Mouse (Mus musculus): ENCODE measurements around the gene Cdc42ep5.

Cdc42ep5 gene

DNA sequence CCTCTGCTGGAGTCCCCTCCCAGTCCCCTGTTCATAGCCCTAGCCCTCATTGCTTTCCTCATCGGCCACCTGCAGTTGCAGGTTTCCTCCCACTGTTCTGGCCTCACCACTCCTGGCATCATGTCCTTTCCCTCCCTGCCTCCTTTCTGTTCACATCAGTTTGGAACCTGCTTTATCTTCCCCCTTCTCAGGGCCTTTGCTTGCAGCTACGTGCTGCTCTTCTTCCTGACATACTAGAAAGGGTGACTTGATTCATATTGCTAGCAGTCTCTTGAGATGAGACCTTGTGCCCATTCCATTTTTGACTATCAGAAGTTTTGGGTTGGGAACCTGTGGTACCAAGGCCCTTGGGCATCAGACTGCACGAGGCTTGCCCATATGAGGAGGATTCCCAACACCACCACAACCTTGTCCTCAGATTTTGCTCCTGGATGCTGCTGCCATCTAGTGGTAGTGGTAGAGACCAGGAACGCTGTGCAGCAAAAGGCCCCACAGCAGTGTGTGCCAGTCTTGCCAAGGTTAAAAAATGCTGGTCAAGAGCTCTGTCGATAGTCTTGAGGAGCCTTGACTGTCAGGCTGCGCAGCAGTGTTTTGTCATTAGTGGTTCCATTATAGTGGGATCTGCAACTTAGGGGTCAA, 19.0 kb downstream of the Cdc42ep5 start:
- peak; percentile 45 to 61 for DNase-seq (ENCODE audit: low spot score in 2 of 2)

DNA sequence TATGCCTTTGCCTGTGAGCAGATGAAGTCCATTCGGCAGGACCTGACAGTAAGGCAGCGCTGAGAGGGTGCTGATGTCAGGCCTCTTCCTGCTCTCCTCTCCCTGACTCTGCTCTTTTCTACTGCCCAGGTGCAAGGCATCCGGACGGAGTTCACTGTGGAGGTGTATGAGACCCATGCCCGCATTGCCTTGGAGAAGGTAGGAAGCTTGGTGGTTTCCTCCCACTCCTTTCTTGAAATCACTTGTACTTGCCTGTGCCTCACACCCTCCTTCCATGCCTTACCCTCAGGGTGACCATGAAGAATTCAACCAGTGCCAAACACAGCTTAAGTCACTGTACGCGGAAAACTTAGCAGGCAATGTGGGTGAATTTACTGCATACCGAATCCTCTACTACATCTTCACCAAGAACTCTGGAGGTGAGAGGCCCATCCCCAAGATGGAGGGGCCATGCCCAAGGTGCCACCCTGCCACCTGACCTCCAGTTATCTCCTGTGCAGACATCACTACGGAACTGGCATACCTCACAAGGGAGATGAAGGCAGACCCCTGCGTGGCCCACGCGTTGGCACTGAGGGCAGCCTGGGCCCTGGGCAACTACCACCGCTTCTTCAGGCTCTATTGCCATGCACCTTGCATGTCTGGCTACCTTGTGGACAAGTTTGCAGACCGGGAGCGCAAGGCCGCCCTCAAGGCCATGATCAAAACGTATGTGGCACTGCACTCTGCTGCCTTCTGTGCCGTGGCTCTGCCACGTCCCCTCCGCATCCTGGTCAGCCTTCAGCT, 19.7 kb downstream of the Cdc42ep5 start:
- no peak for DNase-seq (ENCODE audit: low spot score in 2 of 2)

DNA sequence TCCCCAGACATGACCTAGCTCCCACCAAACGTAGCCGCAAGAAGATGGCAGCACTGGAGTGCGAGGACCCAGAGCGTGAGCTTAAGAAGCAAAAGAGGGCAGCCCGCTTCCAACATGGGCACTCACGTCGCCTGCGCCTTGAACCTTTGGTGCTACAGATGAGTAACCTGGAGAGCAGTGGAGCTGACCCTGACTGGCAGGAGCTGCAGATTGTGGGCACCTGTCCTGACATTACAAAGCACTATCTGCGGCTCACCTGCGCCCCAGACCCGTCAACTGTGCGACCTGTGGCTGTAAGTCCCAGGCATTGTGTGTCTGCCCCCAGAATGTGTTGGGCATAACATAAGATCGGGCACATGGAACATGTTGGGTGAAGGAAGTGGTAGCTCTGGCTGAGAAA, 20.6 kb downstream of the Cdc42ep5 start:
- DNase-seq (ENCODE audit: low spot score in 2 of 2): no peak

DNA sequence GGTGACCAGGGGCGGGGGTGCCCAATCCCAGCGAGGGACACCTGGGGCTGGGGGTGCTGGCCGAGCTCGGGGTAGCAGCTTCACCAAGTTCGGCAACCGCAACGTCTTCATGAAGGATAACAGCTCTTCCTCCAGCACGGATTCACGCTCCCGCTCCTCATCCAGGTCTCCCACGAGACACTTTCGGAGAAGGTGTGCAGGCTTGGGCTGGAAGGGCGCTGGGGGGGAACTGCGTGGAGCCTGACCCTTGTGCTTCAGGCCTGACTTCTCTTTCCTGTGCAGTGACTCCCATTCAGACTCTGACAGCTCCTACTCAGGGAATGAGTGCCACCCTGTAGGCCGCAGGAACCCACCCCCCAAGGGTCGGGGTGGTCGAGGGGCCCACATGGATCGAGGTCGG, 21.2 kb downstream of the Cdc42ep5 start:
- DNase-seq (ENCODE audit: low spot score in 2 of 2): no peak

DNA sequence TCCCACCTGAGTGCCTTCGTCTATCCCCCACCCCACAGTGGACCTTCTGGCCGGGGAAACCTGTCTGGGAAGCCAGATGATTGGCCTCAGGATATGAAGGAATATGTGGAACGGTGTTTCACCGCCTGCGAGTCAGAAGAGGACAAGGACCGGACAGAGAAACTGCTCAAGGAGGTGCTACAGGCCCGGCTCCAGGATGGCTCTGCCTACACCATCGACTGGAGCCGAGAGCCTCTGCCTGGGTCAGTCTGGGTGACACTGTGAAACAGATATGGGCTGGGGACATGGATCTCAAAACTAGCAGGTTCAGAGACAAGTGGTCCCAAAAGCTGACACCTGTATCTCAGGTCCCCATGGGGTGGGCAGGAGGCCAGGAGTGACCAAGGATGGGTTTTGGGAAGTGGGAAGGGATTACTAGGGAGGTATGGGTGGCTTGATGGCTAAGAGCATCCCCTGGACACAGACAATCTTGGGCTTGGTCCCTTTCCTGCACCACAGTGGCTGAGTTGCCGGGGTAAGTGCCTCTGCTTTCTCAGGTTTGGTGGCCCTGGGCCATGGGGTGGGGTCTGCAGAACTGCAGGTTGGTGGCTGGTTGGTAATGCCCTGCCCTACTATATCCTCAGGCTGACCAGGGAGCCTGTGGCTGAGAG, 21.7 kb downstream of the Cdc42ep5 start:
- DNase-seq (ENCODE audit: low spot score in 2 of 2): no peak

DNA sequence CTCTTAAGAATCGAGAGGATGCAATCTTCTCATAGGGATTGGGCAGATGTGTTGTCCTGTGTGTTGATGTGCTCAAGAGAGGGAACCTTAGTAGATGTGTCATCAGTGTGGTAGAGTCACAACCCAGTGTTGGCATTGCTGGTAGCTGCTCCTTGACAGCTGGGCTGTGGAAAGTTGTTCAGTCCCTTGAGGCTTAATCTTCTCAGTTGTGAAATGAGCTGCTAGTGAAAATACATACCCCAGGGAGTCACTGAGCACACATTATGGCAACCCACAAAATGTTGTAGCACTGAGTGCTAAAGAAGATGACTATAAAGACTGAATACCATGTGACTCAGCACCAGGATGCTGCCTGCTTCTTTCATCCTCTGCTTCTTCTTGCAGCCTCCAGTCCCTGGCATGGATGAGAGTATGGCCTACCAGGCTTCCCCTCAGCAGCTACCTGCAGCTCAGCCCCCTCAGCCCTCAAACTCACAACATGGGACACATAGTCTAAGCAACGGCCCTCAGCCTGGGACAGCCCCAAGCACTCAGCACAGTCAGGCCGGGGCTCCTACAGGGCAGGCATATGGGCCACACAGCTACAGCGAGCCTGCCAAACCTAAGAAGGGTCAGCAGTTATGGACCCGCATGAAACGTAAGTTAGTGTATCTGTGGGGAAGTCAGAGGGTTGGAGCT, 22.9 kb downstream of the Cdc42ep5 start:
- no peak for DNase-seq (ENCODE audit: low spot score in 2 of 2)

DNA sequence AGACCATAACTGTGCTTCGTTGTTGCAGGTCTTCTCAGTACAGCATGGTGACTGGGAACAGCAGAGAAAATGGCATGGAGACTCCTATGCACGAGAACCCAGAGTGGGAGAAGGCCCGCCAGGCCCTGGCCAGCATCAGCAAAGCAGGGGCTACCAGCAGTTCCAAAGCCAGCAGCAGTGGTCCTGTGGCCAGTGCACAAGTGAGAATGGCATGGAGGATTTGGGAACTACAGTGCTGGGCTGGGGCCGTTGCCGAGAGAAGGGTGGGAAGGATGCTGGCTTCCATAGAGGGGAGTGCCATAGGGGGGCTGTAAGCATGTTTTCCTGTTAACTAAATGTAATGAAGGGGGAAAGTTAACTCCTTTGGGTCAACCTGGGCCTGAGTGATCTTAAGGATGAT, 25.3 kb downstream of the Cdc42ep5 start:
- no peak for DNase-seq (ENCODE audit: low spot score in 2 of 2)

DNA sequence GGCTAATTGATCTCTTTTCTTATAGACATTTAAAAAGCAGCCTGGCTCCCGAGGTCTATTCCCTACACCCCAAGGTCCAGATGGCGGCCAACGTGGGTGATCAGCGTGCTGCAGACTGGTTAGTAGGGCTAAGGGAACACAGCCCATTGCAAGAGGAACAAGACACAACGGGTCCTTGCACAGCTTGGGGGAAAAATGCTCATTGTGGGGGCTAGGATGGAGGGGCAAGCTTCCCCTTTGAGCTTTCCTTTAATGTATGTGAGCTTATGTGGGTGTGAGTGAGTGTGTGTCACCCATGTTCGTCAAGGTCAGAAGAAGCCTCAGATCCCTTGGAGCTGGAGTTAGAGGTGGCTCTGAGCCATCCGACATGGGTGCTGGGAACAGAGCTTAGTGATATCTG, 26.0 kb downstream of the Cdc42ep5 start:
- no peak for DNase-seq (ENCODE audit: low spot score in 2 of 2)

DNA sequence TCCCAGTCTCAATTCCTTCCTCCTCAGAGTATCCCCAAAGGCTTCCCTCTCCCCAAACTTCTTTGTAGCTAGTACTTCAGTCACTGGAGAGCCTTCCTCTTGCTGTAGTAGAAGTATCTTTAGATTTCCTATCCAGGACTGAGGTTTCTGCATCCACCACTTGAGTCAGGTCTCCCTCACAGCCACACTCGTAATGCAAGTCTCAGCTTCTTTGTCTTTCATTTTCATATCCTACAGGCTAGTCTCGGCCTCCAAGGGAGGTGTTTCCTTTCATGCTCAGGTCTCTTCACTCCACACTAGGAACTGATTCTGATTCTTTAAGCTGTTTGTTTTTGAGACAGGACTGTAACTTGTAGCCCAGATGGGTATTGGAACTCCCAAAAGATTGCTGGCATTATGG, 26.5 kb downstream of the Cdc42ep5 start:
- no peak for DNase-seq (ENCODE audit: low spot score in 2 of 2)

DNA sequence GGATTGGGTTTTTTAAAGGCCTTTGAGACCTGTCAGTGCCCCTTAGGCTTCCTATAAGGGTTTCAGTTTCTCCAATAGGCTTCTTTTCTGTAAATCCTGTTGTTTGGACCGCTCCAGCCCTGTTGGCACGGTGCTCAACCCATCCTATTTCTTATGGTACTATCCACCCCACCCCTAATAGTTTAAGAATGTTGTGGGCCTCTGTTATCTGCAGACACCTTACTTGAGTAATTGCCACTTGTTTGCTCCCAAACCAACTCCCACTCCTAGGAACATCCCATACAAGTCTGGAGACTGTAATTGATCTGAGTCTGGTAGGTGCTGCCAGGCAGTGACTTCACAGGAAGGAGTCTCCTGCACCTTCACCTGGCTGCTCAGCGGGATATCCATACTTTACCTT, 26.9 kb downstream of the Cdc42ep5 start:
- DNase-seq (ENCODE audit: low spot score in 2 of 2): no peak

DNA sequence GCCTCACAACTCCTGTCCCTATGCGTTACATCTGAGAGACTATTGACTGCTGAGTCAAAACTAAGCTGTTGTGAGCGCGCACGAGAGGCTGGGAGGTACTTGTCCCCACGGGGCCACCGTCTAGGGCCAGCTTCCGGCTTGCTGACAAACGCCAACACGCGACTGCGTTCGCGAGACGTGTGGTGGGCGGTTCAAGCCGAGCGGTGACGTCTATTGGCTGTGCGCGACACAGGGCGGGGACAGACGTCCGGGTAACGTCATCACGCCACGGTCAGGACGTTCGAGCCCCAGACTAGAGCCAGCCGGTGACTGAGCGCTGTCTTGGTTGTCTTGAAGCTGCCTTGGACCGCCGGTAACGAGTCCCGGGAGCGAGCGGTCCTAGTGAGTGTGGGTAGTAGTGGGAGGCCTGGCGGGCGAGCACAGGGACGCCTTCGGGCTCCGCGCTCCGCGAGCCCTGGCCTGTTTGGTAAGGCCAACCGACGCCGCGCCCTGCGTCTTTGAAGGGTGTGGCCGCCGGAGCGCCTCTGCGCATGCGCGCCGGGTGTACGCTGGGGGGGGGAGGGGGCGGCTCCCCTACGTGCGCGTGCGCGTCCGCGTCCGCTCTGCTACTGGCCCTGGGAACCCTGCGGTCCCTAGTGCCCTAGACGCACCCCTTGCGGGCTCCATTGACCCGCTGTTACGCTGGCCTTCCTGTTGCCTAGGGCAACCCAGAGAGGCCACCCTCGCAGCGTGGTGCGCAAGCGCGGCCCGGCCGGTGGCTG, 27.7 kb downstream of the Cdc42ep5 start, which contains the start of gene Leng8:
Leng8 (plus strand) TSS at position 269 of the 761 bp plus-strand sequence.
- DNase-seq (ENCODE audit: low spot score in 2 of 2): peak; percentile 98 to 99

DNA sequence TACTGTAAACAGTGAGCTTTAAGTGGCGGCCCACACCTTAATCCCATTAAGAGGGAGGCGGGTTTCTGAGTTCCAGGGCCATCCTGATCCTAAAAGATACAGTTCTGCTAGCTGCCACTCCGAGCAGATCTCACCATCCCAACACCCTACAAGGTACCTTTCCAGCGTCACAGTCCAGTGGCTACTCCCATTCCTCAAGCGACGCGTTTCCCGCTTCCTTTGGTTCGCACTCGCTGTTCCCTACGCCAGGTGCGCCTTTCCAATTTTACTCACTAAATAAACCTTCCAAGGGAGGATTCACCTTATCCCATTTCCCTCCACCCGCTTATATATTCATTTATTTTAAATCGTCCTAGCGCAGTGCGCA, 28.3 kb downstream of the Cdc42ep5 start:
- DNase-seq (ENCODE audit: low spot score in 2 of 2): no peak

DNA sequence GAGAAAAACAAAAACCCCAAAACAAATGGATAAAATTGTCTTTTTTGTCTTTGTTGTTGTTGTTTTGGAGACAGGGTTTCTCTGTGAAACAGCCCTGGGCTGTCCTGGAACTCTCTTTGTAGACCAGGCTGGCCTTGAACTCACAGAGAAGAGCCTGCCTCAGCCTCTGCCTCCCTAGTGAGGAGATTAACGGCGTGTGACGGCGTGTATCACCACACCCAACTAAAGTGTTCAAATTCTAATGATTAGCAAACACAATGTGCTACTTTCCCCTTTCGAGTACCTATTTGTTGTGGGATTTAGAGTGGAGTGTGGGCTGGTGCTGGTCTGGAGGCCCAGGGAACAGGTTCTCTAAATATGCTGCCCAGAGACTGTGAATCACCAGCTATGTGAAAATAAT, 29.7 kb downstream of the Cdc42ep5 start:
- DNase-seq (ENCODE audit: low spot score in 2 of 2): no peak

DNA sequence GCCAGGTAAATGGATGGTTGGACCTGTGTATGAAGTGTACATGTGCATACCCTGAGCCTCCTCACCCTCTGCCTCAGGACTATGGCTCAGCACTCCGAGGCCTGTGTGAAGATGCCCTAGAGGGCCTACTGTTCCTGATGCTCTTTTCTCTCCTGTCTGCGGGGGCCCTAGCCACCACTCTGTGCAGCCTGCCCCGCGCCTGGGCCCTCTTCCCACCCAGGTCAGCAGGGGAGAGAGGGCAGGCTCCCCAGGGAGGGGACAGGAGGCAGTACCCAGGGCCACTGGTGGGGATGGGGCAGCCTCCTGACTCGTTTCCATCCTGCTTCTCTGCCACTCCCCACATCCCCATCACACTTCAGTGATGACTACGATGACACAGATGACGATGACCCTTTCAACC, 31.7 kb downstream of the Cdc42ep5 start:
- no peak for DNase-seq (ENCODE audit: low spot score in 2 of 2)

DNA sequence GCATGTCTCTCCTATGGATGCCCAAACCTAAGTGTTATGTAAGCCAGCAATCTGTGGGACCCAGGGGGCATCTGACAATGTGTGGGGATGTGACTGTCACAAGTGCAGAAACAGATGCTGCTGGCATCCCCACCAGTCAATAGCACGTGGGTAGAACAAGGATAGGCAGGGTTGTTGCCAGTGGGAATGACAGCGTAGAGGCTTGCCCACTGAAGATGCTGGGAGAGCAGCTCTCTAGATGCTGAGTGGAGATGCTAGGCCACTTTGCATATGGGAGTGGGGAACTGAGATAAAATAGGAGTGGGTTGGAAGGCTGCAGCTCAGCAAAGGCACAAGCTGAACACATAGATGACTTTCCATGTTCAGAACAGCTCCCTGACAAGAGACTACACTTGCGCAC, 32.1 kb downstream of the Cdc42ep5 start:
- no peak for DNase-seq (ENCODE audit: low spot score in 2 of 2)

DNA sequence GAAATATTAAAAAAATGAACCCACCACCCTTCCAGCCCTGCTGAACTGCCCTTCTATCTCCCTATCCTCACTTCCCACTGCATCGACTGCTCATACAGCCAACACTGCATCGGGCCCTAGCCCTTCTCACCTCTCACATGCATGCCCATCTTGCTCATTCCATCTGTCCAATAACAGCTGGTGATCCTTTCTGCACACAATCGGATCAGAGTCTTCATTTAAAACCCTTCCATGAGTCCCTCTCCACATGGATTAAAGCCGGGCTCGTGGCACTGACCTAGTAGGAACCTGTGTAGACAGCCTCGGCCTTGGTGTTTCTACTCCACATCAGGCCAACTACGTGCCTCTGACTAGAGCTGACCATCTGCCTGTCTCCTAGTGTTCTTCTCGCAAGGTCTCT, 32.7 kb downstream of the Cdc42ep5 start:
- DNase-seq (ENCODE audit: low spot score in 2 of 2): no peak

DNA sequence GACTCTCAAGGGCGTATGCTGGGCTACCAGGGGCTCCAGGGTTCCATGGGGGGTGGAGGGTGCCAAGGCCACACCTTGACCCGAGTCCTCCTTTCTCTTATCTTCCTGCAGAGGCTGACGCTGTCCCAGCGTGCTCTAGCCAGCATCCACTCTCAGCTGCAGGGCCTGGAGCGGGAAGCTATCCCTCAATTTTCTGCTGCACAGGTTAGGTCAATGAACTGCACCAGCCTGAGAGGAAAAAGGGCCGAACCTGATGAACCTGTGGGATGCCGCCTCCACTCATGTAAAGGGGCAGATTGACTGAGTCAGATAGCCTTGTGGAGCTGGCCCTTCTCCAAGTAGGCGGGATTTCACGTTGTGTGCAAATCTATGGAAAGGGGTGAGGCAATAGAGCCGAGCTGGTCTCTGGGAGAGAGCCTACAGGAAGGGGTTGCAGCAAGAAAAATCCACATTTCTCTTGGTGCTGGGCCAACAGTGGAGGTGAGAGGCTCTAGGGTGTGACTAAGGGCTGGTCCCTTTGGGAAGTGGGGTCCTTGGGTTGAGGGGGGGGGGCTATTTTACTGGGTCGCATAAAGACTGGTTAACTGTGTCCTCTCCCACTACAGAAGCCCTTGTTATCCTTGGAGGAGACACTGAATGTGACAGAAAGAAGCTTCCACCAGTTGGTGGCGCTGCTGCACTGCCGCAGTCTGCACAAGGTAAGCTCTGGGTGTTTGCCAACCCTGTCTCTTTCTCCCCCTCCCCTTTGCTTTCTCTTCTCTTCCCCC, 33.8 kb downstream of the Cdc42ep5 start:
- peak; percentile 61 to 76 for DNase-seq (ENCODE audit: low spot score in 2 of 2)

DNA sequence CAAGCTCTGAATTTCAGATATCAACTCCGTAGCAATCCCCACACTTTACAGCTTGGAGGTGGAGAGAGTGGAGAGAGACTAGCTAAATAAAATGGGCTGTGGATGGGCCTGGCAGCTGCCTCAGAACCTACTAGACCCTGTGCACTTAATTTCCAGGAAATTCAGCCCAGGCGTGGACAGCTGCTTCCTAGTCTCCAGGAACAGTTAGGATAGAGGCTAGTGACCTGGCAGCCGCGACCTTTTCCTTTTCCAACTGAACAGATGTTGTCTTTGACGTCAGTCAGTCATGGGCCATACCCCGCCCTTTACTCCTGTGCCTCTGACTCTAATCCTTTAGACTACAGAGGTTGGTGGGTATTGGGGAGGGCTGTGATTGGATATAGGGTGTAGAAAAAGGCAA, 35.8 kb downstream of the Cdc42ep5 start:
- DNase-seq (ENCODE audit: low spot score in 2 of 2): no peak

DNA sequence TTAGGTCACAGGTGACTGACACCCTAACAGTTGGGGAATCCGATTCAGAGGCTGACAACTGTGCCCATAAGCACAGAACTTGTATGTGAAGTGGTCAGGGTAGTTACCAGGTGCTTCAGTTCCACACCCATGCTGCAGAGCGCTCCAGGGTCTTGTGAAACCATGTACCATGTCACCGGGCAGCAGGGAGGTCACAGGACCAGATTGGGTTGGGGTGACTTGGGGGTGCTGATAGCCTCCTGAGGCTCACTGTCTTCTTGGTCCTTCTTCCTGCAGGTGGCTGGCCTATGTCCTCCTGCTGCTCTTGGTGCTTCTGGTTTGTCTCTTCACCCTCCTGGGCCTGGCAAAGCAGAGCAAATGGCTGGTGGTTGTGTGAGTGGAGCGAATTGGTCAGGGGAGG, 36.8 kb downstream of the Cdc42ep5 start:
- DNase-seq (ENCODE audit: low spot score in 2 of 2): no peak

DNA sequence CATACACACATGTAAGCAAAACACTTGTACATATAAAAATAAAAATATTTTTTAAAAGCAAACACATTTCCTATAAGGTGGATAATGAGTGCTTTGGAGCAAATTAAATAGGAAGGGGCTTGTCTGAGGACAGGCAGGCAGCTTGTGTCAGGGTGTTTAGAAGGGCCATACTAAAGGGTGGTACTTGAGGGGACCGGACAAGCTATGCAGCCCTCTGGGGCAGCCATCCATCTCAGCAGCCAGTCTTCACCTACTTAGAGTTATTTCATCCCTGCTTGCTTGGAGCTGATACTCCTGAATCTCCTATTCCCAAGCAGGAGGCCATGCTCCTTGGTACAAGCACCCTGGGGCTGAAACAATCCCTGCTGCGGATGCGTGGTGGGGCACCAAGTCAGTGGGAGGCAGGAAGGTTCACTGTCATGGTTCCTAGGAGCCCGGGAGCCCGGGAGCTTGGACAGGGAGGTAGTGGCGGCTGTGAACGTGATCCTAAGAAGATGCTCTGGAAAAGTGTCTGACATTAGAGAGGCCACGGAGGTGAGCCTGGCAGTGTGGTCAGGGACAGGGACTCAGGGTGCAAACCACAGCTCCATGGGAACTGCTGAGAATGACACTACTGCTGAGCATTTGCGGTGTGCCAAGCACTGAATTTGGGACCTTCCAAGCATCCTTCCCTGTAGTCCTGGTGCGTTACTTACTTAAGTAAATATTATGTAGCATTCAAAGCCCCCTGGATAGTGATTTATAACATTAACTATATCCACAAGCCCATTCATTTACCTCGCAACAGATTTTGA, 37.5 kb downstream of the Cdc42ep5 start:
- no peak for DNase-seq (ENCODE audit: low spot score in 2 of 2)
